Mouse (Mus musculus) lung, embryonic 16.5 days (tissue): ENCODE data around the gene Tmem81. TPM values are rescaled to one million over a fixed set of nuclear protein-coding genes. Genes with fewer than 3 reads are reported as not detected.
A peak's percentile ranks its signal among the peaks of the same experiment; 100 is the strongest.
"Not testable (repeated sequence)": the region's sequence is repeated elsewhere in the genome, so short reads cannot be mapped to it uniquely, and the experiment has no call there.

Source experiments
- ATAC-seq: fragments of 200-750 bp; cut with Nextera tagmentation; 2 replicates; pipeline ENCODE4 v1.8.0; 2017; ENCODE audit warnings: low read depth, mild to moderate bottlenecking, moderate library complexity
- H3K27ac ChIP-seq: fragments of 300-500 bp; sonication (generic); 2 replicates; pipeline ENCODE4 v1.5.1; 2014; ENCODE audit warnings: mild to moderate bottlenecking, control low read depth, low read length
- H3K27me3 ChIP-seq: fragments of 300-500 bp; sonication (generic); 2 replicates; pipeline ENCODE4 v1.6.1; 2014; ENCODE audit warnings: low read depth, low read length, mixed read lengths; ENCODE audit not compliant: control insufficient read depth, insufficient read depth
- H3K36me3 ChIP-seq: fragments of 300-500 bp; sonication (generic); 2 replicates; pipeline ENCODE4 v1.6.1; 2014; ENCODE audit warnings: low read length; ENCODE audit not compliant: control insufficient read depth, insufficient read depth
- H3K4me1 ChIP-seq: fragments of 300-500 bp; sonication (generic); replicated peaks from 2 replicates; pipeline ENCODE4 v1.6.1; 2014; ENCODE audit warnings: low read length, mixed read lengths; ENCODE audit not compliant: control insufficient read depth, insufficient read depth
- H3K4me2 ChIP-seq: fragments of 300-500 bp; sonication (generic); 2 replicates; pipeline ENCODE4 v1.6.1; 2014; ENCODE audit warnings: low read depth, low read length, control low read depth
- H3K4me3 ChIP-seq: fragments of 300-500 bp; sonication (generic); 2 replicates; pipeline ENCODE4 v1.5.1; 2014; ENCODE audit warnings: mild to moderate bottlenecking, low read length, control low read depth
- H3K9ac ChIP-seq: fragments of 300-500 bp; sonication (generic); 2 replicates; pipeline ENCODE4 v1.6.1; 2014; ENCODE audit warnings: low read length, control low read depth
- H3K9me3 ChIP-seq: fragments of 300-500 bp; sonication (generic); 2 replicates; pipeline ENCODE4 v1.6.1; 2016; ENCODE audit warnings: low read length; ENCODE audit not compliant: control insufficient read depth
- WGBS: fragments of 180-500 bp; shearing (Covaris S2); extraction: QIAGEN DNeasy Blood & Tissue Kit; methylation state at CpG from one replicate; pipeline ENCODE4 v1.1.7; 2014; 5-methylcytosine and 5-hydroxymethylcytosine counted together
- polyA plus RNA-seq: library from polyadenylated mRNA; unstranded; fragments of >200 nt; fragmentation: Nextera tagmentation; extraction: Ambion mirVana; gene quantifications from 2 replicates; pipeline ENCODE4 v1.2.1, GENCODE M21; 2015

The Tmem81 gene
- 2.1 and 2.2 TPM in 2 replicates for polyA plus RNA-seq

DNA sequence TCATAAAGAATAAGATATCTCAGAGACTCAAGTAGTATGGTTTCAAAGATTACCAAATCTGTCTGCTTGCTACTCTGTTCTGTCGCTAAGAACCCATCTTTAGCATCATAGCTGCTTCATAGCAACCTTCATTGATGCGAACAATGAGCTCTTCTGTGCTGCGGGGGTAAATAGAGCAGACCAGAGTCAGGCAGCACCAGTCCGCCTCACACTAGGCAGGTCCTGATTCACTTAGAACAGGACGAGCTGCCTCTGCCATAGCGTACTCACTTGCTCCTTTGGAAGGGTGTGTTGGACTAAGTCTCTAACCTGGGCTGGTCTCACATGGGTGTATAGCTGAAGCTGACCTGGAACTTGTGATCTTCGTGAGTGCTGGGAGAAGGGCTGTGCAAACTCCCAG is at the start of gene Tmem81:
TSS of gene Tmem81 (plus strand) at position 173 of the 400 bp plus-strand sequence.
- Histone ChIP-seq H3K9ac (no peak within 1 kb of the TSS), H3K4me1 (no peaks in the 10 kb centered on the region), H3K27me3 (no peaks in the 10 kb centered on the region), H3K27ac (no peak within 1 kb of the TSS), H3K36me3 (peaks cover 37% of the 10 kb centered on the region), H3K4me3 (no peak within 1 kb of the TSS), H3K4me2 (no peak within 1 kb of the TSS), H3K9me3 (no peaks in the 10 kb centered on the region)
- no peak for ATAC-seq
- 89% methylated on average over 7 of the region's 7 CpGs for WGBS

DNA sequence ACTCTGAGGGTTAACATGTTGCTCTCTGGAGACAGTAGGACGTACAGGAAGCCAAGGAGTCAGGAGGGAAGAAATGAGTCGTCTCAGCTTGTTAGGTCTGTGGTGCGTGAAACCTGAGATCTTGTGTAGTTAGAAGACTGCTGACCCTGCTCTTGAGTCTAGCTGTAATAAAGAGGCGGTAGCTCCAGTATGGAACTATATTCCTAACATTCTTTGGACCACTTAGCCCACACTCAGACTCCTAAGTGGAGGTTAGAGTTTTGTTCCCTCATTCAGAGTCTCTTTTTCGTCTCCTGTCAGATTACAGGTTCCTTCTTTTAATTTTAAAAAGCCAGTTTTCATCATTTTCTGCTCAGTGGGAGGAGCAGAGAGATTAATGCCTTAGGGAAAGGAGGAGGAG is 41.4 kb upstream of the Tmem81 start:
- Histone ChIP-seq H3K27ac (peak overlapping the region; percentile 68), H3K9me3 (no peaks in the 10 kb centered on the region), H3K4me3 (no peak overlapping the region), H3K27me3 (no peaks in the 10 kb centered on the region), H3K4me1 (peaks cover 13% of the 10 kb centered on the region), H3K4me2 (no peak overlapping the region), H3K9ac (no peak overlapping the region), H3K36me3 (peaks cover 5% of the 10 kb centered on the region; the same call in 1 of the 2 replicates)
- ATAC-seq = peak; percentile 74
- 56% methylated on average over 5 of the region's 5 CpGs for WGBS

DNA sequence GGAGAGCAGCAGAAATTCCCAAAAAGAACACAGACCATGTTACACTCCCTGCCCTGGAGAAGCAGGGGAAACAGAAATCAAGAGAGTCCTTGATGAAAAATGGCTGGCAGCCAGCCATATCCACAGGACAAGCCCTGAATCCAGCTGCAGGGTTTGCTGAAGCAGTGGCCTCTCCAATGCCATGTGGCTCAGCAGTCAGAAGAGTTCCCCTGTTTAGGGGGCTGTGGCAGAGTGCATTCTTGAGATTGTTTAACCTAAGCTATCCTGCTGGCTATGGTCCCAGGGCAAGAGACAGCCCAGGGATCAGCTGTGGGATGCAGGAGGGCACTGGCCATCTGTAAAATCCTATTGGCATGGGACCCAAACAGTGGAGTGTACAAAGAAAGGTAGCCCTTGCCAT is 37.1 kb upstream of the Tmem81 start:
- H3K4me1 ChIP-seq = peaks cover 13% of the 10 kb centered on the region
- H3K4me2 ChIP-seq = no peak overlapping the region
- H3K27me3 ChIP-seq = no peaks in the 10 kb centered on the region
- H3K9ac ChIP-seq = no peak overlapping the region
- no peaks in the 10 kb centered on the region for H3K9me3 ChIP-seq
- H3K36me3 ChIP-seq = peaks cover 2% of the 10 kb centered on the region; the same call in 1 of the 2 replicates
- H3K4me3 ChIP-seq = no peak overlapping the region
- ATAC-seq = peak; percentile 61
- H3K27ac ChIP-seq = no peak overlapping the region

DNA sequence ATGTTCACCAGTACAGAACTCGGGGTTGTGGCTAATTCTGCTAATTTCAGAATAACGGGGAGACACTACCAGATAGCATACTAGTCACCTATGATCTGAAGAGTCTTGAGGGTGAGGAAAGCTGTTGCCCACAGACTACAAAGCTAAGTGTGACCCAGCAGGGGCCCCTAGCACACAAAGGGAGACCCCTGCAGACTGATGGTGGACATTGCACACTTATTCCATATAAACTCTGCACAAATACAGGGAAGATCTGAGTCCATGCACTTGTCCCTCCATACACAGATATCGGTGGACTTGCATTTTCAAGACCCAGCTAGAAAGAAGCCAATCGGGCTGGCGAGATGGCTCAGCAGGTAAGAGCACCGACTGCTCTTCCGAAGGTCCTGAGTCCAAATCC is 36.5 kb upstream of the Tmem81 start:
- H3K4me2 ChIP-seq = no peak overlapping the region
- peaks cover 11% of the 10 kb centered on the region for H3K4me1 ChIP-seq
- H3K9ac ChIP-seq = no peak overlapping the region
- H3K9me3 ChIP-seq = no peaks in the 10 kb centered on the region
- H3K27me3 ChIP-seq = no peaks in the 10 kb centered on the region
- H3K36me3 ChIP-seq = no peaks in the 10 kb centered on the region
- no peak overlapping the region for H3K27ac ChIP-seq
- 89% methylated on average over 7 of the region's 7 CpGs for whole genome bisulfite sequencing
- ATAC-seq = no peak
- H3K4me3 ChIP-seq = no peak overlapping the region

DNA sequence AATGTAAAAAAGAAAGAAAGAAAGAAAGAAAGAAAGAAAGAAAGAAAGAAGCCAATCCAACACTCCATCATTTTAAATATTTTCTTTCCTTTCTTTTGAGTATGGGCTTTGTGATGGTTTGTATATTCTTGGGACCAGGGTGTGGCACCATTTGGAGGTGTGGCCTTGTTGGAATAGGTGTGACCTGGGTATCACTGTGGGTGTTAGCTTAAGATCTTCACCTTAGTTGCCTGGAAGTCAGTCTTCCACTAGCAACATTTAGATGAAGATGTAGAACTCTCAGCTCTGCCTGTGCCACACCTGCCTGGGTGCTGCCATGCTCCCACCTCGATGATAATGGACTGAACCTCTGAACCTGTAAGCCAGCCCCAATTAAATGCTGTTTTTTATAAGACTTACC is 36.0 kb upstream of the Tmem81 start:
- not testable (repeated sequence) for H3K9me3 ChIP-seq

DNA sequence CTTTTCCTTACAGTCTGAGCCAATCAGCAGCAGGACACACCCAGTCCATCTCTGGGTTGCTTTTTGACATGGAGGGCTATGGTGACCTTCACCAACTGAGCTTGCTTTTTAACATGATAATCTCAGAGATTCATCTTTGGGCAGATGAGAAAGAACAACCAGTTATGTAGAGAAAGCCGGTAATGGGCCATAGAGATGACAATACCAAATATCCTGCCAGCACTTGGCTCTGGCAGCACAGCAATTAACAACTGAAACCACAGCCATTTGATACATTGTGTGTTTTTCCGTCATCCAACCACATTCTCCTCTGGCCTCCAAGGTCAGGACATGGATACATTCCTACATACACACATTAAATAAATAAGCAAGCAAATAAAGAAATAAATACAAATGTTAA is 35.0 kb upstream of the Tmem81 start:
- Histone ChIP-seq H3K9ac (no peak overlapping the region), H3K9me3 (no peaks in the 10 kb centered on the region), H3K27ac (no peak overlapping the region), H3K36me3 (no peaks in the 10 kb centered on the region), H3K27me3 (no peaks in the 10 kb centered on the region), H3K4me2 (no peak overlapping the region), H3K4me1 (peaks cover 8% of the 10 kb centered on the region), H3K4me3 (no peak overlapping the region)
- ATAC-seq = no peak
- WGBS = 80% methylated on average over 2 of the region's 2 CpGs

More for the DNA sequence above, 36.0 kb upstream of the Tmem81 start:
- WGBS = 87% methylated on average over 1 of the region's 1 CpGs
- not testable (repeated sequence) for H3K4me3 ChIP-seq, H3K4me2 ChIP-seq, H3K36me3 ChIP-seq, H3K27me3 ChIP-seq, H3K27ac ChIP-seq, H3K9ac ChIP-seq, ATAC-seq
- H3K4me1 ChIP-seq = peaks cover 11% of the 10 kb centered on the region

DNA sequence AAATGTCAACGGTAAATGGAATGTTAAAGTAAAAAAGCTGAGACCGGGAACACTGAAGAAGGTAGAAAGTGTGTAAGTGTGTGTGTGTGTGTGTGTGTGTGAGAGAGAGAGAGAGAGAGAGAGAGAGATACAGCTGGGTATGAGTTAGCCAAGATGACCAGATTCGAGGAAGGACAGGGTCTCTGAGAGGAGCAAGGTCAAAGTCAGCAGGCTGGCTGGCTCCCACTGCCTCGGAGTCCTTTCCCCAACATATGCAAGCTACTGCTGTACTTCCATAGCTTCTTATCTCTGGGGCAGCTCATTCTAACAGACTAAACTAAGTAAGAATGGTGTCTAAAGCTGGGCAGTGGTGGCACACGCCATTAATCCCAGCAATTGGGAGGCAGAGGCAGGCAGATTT is 34.5 kb upstream of the Tmem81 start:
- no peaks in the 10 kb centered on the region for H3K27me3 ChIP-seq
- 87% methylated on average over 5 of the region's 5 CpGs for WGBS
- H3K4me3 ChIP-seq = no peak overlapping the region
- no peak overlapping the region for H3K27ac ChIP-seq
- no peak overlapping the region for H3K4me2 ChIP-seq
- no peak overlapping the region for H3K9ac ChIP-seq
- no peaks in the 10 kb centered on the region for H3K36me3 ChIP-seq
- ATAC-seq = no peak
- H3K9me3 ChIP-seq = no peaks in the 10 kb centered on the region
- peaks cover 8% of the 10 kb centered on the region for H3K4me1 ChIP-seq

DNA sequence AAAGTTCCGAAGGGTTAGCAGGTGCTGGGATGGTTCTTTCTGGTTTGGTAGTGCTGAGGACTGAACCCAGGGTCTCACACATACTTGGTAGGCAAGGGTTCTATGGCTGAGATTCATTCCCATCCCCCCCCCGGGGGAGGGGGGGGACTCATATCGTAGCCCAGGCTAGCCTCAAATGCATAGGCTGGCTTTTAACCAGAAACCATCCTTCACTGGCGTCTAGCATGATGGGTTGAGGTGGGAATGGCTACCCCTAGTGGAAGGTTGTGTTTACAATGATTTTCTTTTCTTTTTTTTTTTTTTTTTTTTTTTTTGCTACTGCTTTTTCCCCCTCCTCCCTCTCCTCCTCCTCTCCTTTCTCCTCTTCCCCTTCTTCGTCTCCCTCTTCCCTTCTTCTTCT is 33.5 kb upstream of the Tmem81 start:
- Histone ChIP-seq H3K36me3 (no peaks in the 10 kb centered on the region), H3K9ac (no peak overlapping the region), H3K4me2 (no peak overlapping the region), H3K4me1 (peaks cover 8% of the 10 kb centered on the region), H3K27me3 (no peaks in the 10 kb centered on the region), H3K9me3 (no peaks in the 10 kb centered on the region), H3K27ac (no peak overlapping the region), H3K4me3 (no peak overlapping the region)
- WGBS = 51% methylated on average over 5 of the region's 5 CpGs
- ATAC-seq = no peak

DNA sequence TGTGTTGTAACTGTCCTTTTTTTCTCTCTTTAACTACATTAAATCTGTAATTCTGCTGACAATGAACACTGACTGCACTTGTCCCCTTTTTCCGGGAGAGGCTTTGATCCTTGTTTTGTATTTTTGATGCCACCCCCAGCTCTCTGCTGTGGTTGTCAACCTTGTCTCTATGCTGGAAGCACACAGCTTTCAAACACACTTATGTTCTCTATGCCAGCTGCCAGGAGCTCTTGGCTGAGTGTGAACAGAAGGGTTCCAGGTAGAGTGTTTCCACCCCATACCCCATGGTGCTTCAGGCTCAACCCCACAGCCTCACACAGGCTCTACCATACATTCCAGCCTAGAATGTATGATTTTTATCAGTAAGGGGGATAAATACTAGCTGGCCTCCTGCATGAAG is 31.5 kb upstream of the Tmem81 start:
- peaks cover 7% of the 10 kb centered on the region for H3K4me1 ChIP-seq
- no peak overlapping the region for H3K4me3 ChIP-seq
- 73% methylated on average over 1 of the region's 1 CpGs for WGBS
- no peak overlapping the region for H3K4me2 ChIP-seq
- H3K36me3 ChIP-seq = no peaks in the 10 kb centered on the region
- H3K9me3 ChIP-seq = no peaks in the 10 kb centered on the region
- no peak overlapping the region for H3K27ac ChIP-seq
- H3K27me3 ChIP-seq = no peaks in the 10 kb centered on the region
- no peak for ATAC-seq
- H3K9ac ChIP-seq = no peak overlapping the region

DNA sequence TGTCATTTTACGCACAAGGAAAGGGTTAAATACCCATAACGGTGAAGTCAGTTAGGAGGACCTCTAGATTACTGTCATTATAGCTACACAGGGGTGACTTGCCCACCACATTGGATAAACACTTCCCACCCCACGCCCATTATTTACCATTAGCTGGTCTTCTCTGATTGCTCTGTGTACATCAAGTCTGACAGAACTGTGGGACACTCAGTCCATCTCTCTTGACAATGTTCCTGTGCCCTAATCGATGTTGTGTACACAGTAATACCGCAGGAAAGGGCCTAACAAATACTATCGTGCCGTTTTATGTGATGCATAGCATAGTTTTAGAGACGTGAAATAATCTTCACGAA is 29.5 kb upstream of the Tmem81 start:
- peak overlapping the region; percentile 82 for H3K9ac ChIP-seq
- no peaks in the 10 kb centered on the region for H3K27me3 ChIP-seq
- peak overlapping the region; percentile 61 for H3K4me3 ChIP-seq
- peak overlapping the region; percentile 38; the same call in 1 of the 2 replicates for H3K27ac ChIP-seq
- H3K36me3 ChIP-seq = no peaks in the 10 kb centered on the region
- WGBS = 4% methylated on average over 9 of the region's 9 CpGs
- no peaks in the 10 kb centered on the region for H3K9me3 ChIP-seq
- H3K4me2 ChIP-seq = peak overlapping the region; percentile 62
- peak; percentile 39 for ATAC-seq
- peaks cover 7% of the 10 kb centered on the region for H3K4me1 ChIP-seq
